Mouse (Mus musculus) cerebellum, adult 2 months (tissue): ENCODE results near the gene Serpind1. TPM values are rescaled to one million over a fixed set of nuclear protein-coding genes. Genes with fewer than 3 reads are reported as not detected.

Source experiments
- DNase-seq, 2 experiments: peaks; one replicate each; pipeline ENCODE4 v3.0.0; 2021
- H3K27ac ChIP-seq: fragments of 200-500 bp; 2 replicates; pipeline ENCODE4 v1.5.1; 2012; ENCODE audit warnings: low read length, control low read depth, inconsistent platforms; ENCODE audit not compliant: insufficient read depth
- H3K27me3 ChIP-seq: fragments of 200-500 bp; 2 replicates; pipeline ENCODE4 v1.6.1; 2012; ENCODE audit warnings: inconsistent platforms, mild to moderate bottlenecking, low read length, moderate library complexity; ENCODE audit not compliant: control insufficient read depth, insufficient read depth
- H3K4me1 ChIP-seq: fragments of 200-500 bp; 2 replicates; pipeline ENCODE4 v1.6.1; 2011; ENCODE audit warnings: low read length; ENCODE audit not compliant: control insufficient read depth, insufficient read depth
- H3K4me3 ChIP-seq: fragments of 200-500 bp; replicated peaks from 2 replicates; pipeline ENCODE3; 2011; ENCODE audit warnings: mild to moderate bottlenecking, low read depth, low read length, control low read depth; ENCODE audit not compliant: insufficient read depth
- CTCF ChIP-seq: fragments of 200-500 bp; IDR thresholded peaks from 2 replicates; pipeline ENCODE4 v1.5.1; 2011; ENCODE audit warnings: low read depth, mild to moderate bottlenecking, control low read depth, low read length, moderate library complexity, borderline replicate concordance; ENCODE audit not compliant: insufficient read depth
- POLR2A ChIP-seq: fragments of 200-500 bp; IDR thresholded peaks from 2 replicates; pipeline ENCODE4 v1.6.1; 2011; ENCODE audit warnings: low read length, control low read depth, borderline replicate concordance; ENCODE audit not compliant: insufficient read depth
- WGBS: fragments of 180-500 bp; shearing (Covaris S2); methylation state at CpG from one replicate; pipeline ENCODE4 v1.1.7; 2018; 5-methylcytosine and 5-hydroxymethylcytosine counted together
- polyA plus RNA-seq: library from polyadenylated mRNA; depleted of rRNA; stranded (reverse); fragments of >200 nt; gene quantifications from 2 replicates; pipeline ENCODE4 v1.2.3, GENCODE M21; 2012; rRNA removed

Serpind1 gene
- polyA plus RNA-seq, 1 experiment: 6.0 TPM

DNA sequence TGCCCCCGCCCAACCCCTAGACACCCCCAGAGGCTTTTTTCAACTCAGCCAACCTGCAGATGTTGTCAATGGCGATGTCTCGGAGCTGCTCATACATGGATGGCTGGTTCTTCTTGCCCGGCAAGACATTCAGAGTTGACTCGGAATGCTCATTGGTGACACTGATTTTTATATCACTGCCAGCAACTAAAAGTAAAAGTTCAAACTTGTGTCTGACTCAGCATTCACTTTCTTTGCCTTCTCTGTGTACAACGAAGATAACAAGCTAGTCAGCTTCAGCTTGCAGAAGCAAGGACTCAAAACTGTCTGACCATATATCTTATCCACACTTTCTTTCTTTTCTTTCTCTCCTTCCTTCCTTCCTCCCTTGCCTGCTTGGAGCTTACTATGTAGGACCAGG, 24.9 kb downstream of the Serpind1 start:
- WGBS: 83% methylated on average over 6 of the region's 6 CpGs

DNA sequence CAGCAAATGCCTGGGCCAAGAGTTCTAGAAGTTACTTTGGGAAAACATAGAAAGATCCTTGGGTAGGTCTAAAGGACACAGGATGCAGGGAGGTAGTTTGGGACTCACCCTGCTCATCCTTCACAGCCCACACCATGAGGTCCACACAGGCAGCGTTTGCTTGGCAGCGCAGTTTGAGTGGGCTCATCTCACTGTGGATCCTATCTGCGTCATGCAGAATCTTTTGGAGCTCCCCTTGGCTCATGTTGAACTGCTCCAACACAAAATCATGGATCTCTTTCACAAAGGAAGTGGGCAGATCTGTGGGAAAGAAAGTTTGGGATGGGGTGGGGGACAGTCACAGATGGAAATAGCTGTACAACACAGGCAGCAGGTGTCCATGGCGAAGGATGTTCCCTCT, 27.6 kb downstream of the Serpind1 start:
- Histone ChIP-seq H3K27ac (no peak overlapping the region), H3K4me1 (no peaks in the 10 kb centered on the region), H3K27me3 (no peaks in the 10 kb centered on the region), H3K4me3 (no peak overlapping the region)
- WGBS: 88% methylated on average over 4 of the region's 4 CpGs
- TF ChIP-seq CTCF (no peak), POLR2A (no peak)
- no peak for DNase-seq

More for the DNA sequence above, 24.9 kb downstream of the Serpind1 start:
- Histone ChIP-seq H3K27me3 (no peaks in the 10 kb centered on the region), H3K27ac (no peak overlapping the region), H3K4me3 (no peak overlapping the region), H3K4me1 (no peaks in the 10 kb centered on the region)
- DNase-seq: no peak
- no peak for TF ChIP-seq POLR2A
- TF ChIP-seq CTCF: no peak

DNA sequence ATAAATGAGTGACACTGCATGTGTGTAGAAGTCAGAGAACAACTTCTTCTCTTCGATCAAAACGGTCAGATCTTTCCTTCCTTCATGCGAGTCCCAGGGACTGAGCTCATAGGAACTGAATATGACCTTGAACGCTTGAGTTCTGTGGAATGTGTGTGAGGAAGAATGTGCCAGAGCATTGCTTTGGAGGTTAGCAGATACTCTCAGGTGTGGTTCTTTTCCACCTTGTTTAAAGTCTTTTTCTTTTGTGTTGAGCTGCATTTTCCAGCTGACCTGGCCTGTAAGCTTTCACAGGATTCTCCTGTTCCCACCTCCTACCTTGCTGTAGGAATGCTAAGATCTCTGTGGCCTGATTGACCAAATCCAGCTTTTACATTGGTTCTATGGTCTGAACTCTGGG, 51.1 kb downstream of the Serpind1 start:
- no peak overlapping the region for H3K4me3 ChIP-seq
- DNase-seq: no peak
- 93% methylated on average over 4 of the region's 4 CpGs for WGBS
- no peaks in the 10 kb centered on the region for H3K4me1 ChIP-seq
- H3K27me3 ChIP-seq: no peaks in the 10 kb centered on the region
- no peak overlapping the region for H3K27ac ChIP-seq
- TF ChIP-seq POLR2A (no peak), CTCF (no peak)

DNA sequence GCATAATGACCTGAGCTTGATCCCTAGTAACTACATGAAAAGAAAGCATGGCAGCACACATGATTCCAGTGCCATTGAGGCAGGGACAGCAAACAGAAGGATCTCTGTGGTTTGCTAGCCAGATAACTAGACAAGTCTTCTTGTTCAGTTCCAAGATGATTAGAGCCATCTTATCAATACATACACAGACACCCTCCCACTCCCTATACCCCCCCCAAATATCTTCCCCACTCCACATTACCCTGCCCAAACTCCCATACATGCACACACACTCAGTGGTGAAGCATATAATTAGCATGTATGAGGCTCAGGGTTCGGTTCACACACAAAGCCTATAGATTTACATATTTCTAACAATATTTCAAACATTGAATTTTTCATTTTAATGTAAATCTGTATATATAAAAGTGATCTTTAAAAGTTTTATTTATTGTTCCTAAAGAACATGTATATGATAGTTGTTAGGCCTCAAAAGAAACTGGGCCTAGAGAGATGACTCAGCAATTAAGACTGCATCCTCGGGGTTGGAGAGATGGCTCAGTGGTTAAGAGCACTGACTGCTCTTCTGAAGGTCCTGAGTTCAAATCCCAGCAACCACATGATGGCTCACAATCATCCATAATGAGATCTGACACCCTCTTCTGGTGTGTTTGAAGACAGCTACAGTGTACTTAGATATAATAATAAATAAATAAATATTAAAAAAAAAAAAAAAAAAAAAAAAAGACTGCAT, 52.6 kb downstream of the Serpind1 start:
- WGBS: 90% methylated on average over 2 of the region's 2 CpGs
- no peak for DNase-seq
- Histone ChIP-seq H3K4me3 (no peak overlapping the region), H3K27me3 (no peaks in the 10 kb centered on the region), H3K27ac (no peak overlapping the region), H3K4me1 (no peaks in the 10 kb centered on the region)
- TF ChIP-seq POLR2A (no peak), CTCF (no peak)

DNA sequence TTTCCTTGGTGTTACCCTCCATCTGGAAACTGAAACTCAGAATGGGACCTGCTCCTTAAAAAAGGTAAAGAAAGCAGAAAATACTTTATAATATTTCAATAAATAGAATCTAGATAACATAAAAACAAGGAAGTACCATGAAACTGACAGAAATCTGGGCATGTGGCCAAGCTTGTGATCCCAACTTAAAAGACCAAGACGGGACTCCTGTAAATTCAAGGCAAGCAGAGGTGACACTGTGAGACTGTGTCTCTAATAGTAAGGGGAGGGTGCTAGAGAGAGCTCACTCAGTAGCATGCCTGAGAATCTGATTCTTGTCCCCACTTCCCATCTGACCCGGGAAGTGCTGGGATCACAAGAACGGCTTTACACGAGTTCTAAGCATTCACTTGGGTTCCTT, 61.6 kb downstream of the Serpind1 start:
- Histone ChIP-seq H3K27ac (no peak overlapping the region), H3K27me3 (no peaks in the 10 kb centered on the region), H3K4me1 (peaks cover 2% of the 10 kb centered on the region; the same call in 1 of the 2 replicates), H3K4me3 (no peak overlapping the region)
- DNase-seq: peak in 1 of 2 experiments; percentile 13
- WGBS: 66% methylated on average over 4 of the region's 4 CpGs
- no peak for TF ChIP-seq CTCF
- no peak for TF ChIP-seq POLR2A

Other genes with a start within 250 kb of the Serpind1 start
- 108 and 111 TPM in 2 replicates for gene Ppil2, start 220.1 kb upstream of the Serpind1 start, polyA plus RNA-seq
- gene 2610318N02Rik, start 206.2 kb upstream of the Serpind1 start, polyA plus RNA-seq: 0.81 and 1.2 TPM in 2 replicates
- gene Sdf2l1, start 199.0 kb upstream of the Serpind1 start, polyA plus RNA-seq: 20.4 and 21.5 TPM in 2 replicates
- 13.8 and 15.3 TPM in 2 replicates for gene Ydjc, start 186.8 kb upstream of the Serpind1 start, polyA plus RNA-seq
- gene Ccdc116, start 184.1 kb upstream of the Serpind1 start, polyA plus RNA-seq: 1.5 TPM in 2 replicates
- gene Ube2l3, start 128.7 kb upstream of the Serpind1 start, polyA plus RNA-seq: 128 and 133 TPM in 2 replicates
- gene Rimbp3, start 122.8 kb upstream of the Serpind1 start, polyA plus RNA-seq: 0.55 and 0.57 TPM in 2 replicates
- gene Hic2, start 97.8 kb upstream of the Serpind1 start, polyA plus RNA-seq: 4.1 TPM in 2 replicates
- gene Tmem191c, start 55.3 kb upstream of the Serpind1 start, polyA plus RNA-seq: 59.3 and 66.9 TPM in 2 replicates
- gene Snap29, start 74.6 kb downstream of the Serpind1 start, polyA plus RNA-seq: 9.4 and 10.1 TPM in 2 replicates
- gene Pi4ka, start 74.9 kb downstream of the Serpind1 start, polyA plus RNA-seq: 251 and 265 TPM in 2 replicates
- gene Crkl, start 120.6 kb downstream of the Serpind1 start, polyA plus RNA-seq: 37.9 and 41.0 TPM in 2 replicates
- gene Aifm3, start 158.2 kb downstream of the Serpind1 start, polyA plus RNA-seq: 472 and 503 TPM in 2 replicates
- gene Lztr1, start 177.3 kb downstream of the Serpind1 start, polyA plus RNA-seq: 240 and 242 TPM in 2 replicates
- gene Thap7, start 199.8 kb downstream of the Serpind1 start, polyA plus RNA-seq: 74.3 TPM in 2 replicates
- gene Lrrc74b, start 229.9 kb downstream of the Serpind1 start, polyA plus RNA-seq: 0.36 and 0.89 TPM in 2 replicates
- 4.8 and 6.5 TPM in 2 replicates for gene P2rx6, start 230.5 kb downstream of the Serpind1 start, polyA plus RNA-seq